Mouse (Mus musculus) intestine, embryonic 16.5 days (tissue): ENCODE data around the gene Gm8126. TPM values are rescaled to one million over a fixed set of nuclear protein-coding genes. Genes with fewer than 3 reads are reported as not detected.
"Not testable (repeated sequence)": the region's sequence is repeated elsewhere in the genome, so short reads cannot be mapped to it uniquely, and the experiment has no call there.

Experiments
- ATAC-seq: fragments of 200-750 bp; cut with Nextera tagmentation; 2 replicates; pipeline ENCODE4 v1.8.0; 2017; ENCODE audit warnings: moderate TSS enrichment, moderate library complexity
- H3K27ac ChIP-seq: fragments of 300-500 bp; sonication (generic); 2 replicates; pipeline ENCODE4 v1.5.1; 2014; ENCODE audit warnings: mild to moderate bottlenecking, low read length
- H3K27me3 ChIP-seq: fragments of 300-500 bp; sonication (generic); replicated peaks from 2 replicates; pipeline ENCODE4 v1.6.1; 2014; ENCODE audit warnings: low read length, control low read depth, mixed read lengths; ENCODE audit not compliant: control insufficient read depth, insufficient read depth
- H3K36me3 ChIP-seq: fragments of 300-500 bp; sonication (generic); 2 replicates; pipeline ENCODE4 v1.6.1; 2014; ENCODE audit warnings: low read length, control low read depth; ENCODE audit not compliant: control insufficient read depth, insufficient read depth
- H3K4me1 ChIP-seq: fragments of 300-500 bp; sonication (generic); 2 replicates; pipeline ENCODE4 v1.6.1; 2014; ENCODE audit warnings: low read length, control low read depth, mixed read lengths; ENCODE audit not compliant: control insufficient read depth, insufficient read depth
- H3K4me2 ChIP-seq: fragments of 300-500 bp; sonication (generic); 2 replicates; pipeline ENCODE4 v1.6.1; 2014; ENCODE audit warnings: low read depth, low read length, control low read depth
- H3K4me3 ChIP-seq: fragments of 300-500 bp; sonication (generic); 2 replicates; pipeline ENCODE4 v1.5.1; 2014; ENCODE audit warnings: mild to moderate bottlenecking, low read length
- H3K9ac ChIP-seq: fragments of 300-500 bp; sonication (generic); 2 replicates; pipeline ENCODE4 v1.6.1; 2014; ENCODE audit warnings: low read depth, low read length
- H3K9me3 ChIP-seq: fragments of 300-500 bp; sonication (generic); 2 replicates; pipeline ENCODE4 v1.6.1; 2016; ENCODE audit warnings: low read length, control low read depth; ENCODE audit not compliant: control insufficient read depth
- WGBS: fragments of 180-500 bp; shearing (Covaris S2); extraction: QIAGEN DNeasy Blood & Tissue Kit; methylation state at CpG from one replicate; pipeline ENCODE4 v1.1.7; 2014; 5-methylcytosine and 5-hydroxymethylcytosine counted together
- polyA plus RNA-seq: library from polyadenylated mRNA; unstranded; fragments of >200 nt; fragmentation: Nextera tagmentation; extraction: Ambion mirVana; gene quantifications from 2 replicates; pipeline ENCODE4 v1.2.1, GENCODE M21; 2015

Gm8126 gene
- not detected in 2 replicates for polyA plus RNA-seq

DNA sequence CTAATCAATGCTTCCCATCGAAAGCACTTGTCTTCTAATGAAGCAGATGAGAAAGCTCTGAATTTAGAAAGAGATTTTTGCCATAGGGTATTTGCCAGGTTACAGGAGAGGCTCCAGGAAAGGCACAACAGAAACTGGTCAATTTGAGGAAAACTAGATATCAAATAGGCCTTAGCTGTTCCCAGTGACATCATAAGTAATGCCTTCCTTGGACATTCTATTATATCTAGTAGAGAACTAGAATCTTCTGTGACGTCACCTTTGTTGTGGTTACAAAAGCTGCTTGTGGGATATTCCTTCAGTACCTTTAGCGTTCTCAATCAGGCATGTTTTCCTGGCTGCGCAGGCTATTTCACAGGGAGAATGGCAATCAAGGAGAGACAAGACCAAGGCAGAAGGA lies at the start of gene Gm8126:
Gene Gm8126, plus strand, starts transcription at position 301 of the 400 bp plus-strand sequence.
- H3K4me3 ChIP-seq, ATAC-seq, H3K36me3 ChIP-seq, H3K4me1 ChIP-seq, H3K27me3 ChIP-seq, H3K9me3 ChIP-seq, H3K4me2 ChIP-seq, H3K27ac ChIP-seq, H3K9ac ChIP-seq: not testable (repeated sequence)
- WGBS = 81% methylated on average over 2 of the region's 4 CpGs

DNA sequence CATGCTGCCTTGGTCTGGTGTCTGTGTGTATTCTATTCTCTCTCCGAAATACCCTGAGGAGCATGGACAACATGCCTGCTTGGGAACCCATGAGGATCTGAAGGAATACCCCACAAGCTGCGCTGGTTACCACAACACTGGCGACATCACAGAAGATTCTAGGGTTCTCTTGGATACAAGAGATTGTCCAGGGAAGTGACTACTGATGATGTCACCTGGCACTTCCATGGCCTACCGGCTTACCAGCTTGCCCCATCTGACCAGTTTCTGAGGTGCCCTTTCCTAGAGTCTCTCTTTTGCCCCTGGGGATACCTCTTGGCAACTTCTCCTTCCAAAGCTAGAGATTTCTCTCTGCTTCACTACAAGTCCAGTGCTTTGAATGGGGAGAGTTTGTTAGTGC lies 23.2 kb upstream of the Gm8126 start, which contains the start of gene Gm8122:
Gene Gm8122, minus strand, starts transcription at position 101 of the 400 bp plus-strand sequence.
- H3K4me3 ChIP-seq, H3K4me1 ChIP-seq, H3K36me3 ChIP-seq, H3K4me2 ChIP-seq, H3K27me3 ChIP-seq, H3K27ac ChIP-seq, H3K9ac ChIP-seq, H3K9me3 ChIP-seq, ATAC-seq: not testable (repeated sequence)
- 86% methylated on average over 4 of the region's 4 CpGs for WGBS

- H3K9me3 ChIP-seq, ATAC-seq, H3K27ac ChIP-seq, H3K4me2 ChIP-seq, H3K36me3 ChIP-seq, H3K9ac ChIP-seq, H3K27me3 ChIP-seq, H3K4me1 ChIP-seq, H3K4me3 ChIP-seq: not testable (repeated sequence)
Measured at GRCm38 (mm10) chr14:43237769-43238168, 20.7 kb upstream of the Gm8126 start.

DNA sequence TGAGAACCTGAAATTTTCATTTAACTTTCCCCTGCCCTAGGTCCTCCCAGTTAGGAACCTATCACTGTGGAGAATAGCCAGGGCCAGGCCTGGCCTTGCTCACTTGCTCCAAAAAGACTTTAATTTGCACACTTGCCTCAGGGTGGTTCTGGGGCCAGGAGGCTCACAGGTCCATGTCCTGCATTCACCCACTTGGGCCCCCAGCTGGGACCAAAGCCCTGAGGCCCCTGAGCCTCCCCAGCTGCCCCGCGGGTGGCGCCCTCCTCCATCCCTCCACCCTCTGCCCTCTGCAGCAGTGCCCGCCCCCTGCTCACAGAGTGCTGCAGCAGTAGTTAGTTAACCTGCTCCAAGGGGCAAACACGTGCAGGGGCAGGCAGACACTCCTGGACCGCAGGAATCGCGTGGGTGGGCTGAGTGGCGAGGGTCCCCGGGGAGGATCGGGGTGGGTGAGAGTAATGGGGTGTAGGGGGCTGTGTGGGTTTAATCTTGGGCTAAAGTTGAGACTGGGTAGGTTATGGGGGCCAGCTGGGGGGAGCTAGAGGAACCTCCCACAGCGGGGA lies 8.8 kb upstream of the Gm8126 start:
- H3K36me3 ChIP-seq, H3K27me3 ChIP-seq, H3K27ac ChIP-seq, H3K4me2 ChIP-seq, H3K9me3 ChIP-seq, H3K4me1 ChIP-seq, ATAC-seq, H3K4me3 ChIP-seq, H3K9ac ChIP-seq: not testable (repeated sequence)
- WGBS = 22% methylated on average over 9 of the region's 12 CpGs

DNA sequence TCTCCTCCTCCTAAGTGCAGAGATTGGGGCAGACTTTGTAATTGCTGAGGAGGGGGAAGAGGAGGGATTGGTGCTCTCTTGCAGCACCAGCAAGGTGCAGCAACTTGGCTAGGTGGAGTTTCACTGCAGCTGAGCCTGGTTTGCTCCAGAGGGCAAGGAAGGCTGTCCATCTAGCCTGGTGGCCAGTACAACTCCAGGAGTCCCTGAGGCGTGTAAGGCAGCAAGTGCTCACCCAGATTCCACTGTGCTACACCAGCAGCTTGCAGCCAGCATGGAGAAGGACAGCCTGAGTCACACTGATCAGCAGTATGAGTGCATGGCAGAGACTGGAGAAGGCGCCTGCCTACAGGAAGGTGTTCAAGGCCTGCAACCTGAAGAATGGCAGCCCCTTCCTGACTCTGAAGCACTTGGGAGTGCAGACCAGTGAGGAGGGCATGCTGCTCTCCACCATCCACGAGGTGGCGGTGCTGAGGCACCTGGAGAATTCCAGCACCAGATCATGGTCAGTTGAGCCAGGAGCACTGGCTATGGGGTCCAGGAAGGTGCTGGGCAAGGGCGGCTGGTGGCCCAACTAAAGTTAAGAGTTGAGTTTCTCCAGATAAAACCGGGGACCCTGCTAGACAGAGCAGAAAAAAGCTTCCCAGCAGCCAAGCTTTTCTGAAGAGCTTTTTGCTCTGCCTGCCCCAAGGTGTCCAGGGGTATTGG lies 7.7 kb upstream of the Gm8126 start:
- not testable (repeated sequence) for H3K9ac ChIP-seq, H3K4me1 ChIP-seq, H3K27ac ChIP-seq, H3K4me2 ChIP-seq, H3K4me3 ChIP-seq, H3K27me3 ChIP-seq, ATAC-seq, H3K36me3 ChIP-seq, H3K9me3 ChIP-seq
- WGBS = 33% methylated on average over 5 of the region's 6 CpGs

GRCm38 (mm10) chr14:43256511-43256910 lies 1.9 kb upstream of the Gm8126 start:
- not testable (repeated sequence) for H3K4me2 ChIP-seq, ATAC-seq, H3K27ac ChIP-seq, H3K4me3 ChIP-seq, H3K27me3 ChIP-seq, H3K9me3 ChIP-seq, H3K4me1 ChIP-seq, H3K36me3 ChIP-seq, H3K9ac ChIP-seq
- 79% methylated on average over 1 of the region's 1 CpGs for WGBS

GRCm38 (mm10) chr14:43263421-43263820 lies 5.0 kb downstream of the Gm8126 start:
- WGBS = 90% methylated on average over 3 of the region's 3 CpGs
- not testable (repeated sequence) for H3K9ac ChIP-seq, H3K4me1 ChIP-seq, H3K4me3 ChIP-seq, H3K27ac ChIP-seq, H3K9me3 ChIP-seq, H3K36me3 ChIP-seq, H3K4me2 ChIP-seq, H3K27me3 ChIP-seq, ATAC-seq

DNA sequence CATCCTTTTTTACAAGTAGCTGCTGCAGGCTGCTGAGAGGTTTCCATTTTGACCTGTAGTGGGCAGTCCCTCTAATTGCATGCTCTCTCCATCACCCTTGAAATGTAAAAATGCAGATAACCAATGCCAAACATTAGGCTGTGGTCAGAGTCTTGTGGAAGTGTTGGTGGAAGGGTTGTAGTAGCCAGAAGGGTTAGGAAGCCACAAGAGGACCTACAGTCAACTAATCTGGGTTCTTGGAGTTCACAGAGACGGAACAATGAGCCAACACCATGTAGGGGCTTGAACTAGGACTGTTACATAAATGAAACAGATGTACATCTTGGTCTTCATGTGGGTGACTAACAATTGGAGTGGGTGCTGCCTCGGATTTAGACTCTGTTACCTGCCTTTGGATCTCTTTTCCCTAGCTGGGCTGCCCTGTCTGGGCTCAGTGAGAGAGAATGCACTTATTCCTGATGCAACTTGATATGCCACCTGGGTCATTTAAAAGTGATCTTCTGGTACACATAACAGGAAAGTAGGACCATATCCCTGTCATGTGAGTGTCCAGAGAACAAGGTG lies 10.2 kb downstream of the Gm8126 start:
- H3K4me1 ChIP-seq, H3K4me3 ChIP-seq, H3K9ac ChIP-seq, H3K27me3 ChIP-seq, H3K27ac ChIP-seq, H3K4me2 ChIP-seq, H3K9me3 ChIP-seq, ATAC-seq, H3K36me3 ChIP-seq: not testable (repeated sequence)
- WGBS = 52% methylated on average over 2 of the region's 2 CpGs

DNA sequence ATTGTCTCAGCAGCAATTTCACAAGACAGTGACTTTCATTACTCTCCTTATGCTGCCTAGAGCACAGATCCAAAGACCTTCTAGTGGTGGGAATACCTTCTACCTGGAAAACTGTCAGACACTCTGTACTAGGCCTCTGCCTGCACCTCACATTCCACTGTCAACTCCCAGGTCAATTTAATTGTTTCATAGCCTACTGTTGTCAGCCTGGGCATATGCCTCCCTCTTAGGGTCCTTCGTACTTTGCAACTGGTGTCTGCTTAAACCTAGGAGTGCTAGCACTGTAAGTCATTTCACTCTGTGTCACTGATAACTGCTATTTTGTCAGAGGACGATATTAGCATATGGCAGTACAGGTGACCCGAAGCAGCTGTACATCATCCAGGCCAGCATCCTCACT lies 10.8 kb downstream of the Gm8126 start:
- not testable (repeated sequence) for ATAC-seq, H3K9me3 ChIP-seq, H3K27ac ChIP-seq, H3K4me1 ChIP-seq, H3K27me3 ChIP-seq, H3K9ac ChIP-seq, H3K36me3 ChIP-seq, H3K4me3 ChIP-seq, H3K4me2 ChIP-seq
- 90% methylated on average over 3 of the region's 3 CpGs for WGBS
